Mouse (Mus musculus): ENCODE measurements at regions not wholly inside any gene's neighbourhood (a gene's known extent, or its start where the extent isn't known, plus 50 kb on each side); places are given as distances from the start of the nearest gene placed in this dataset.
A peak's percentile ranks its signal among the peaks of the same experiment; 100 is the strongest.

- no peak overlapping the region for H3K4me2 ChIP-seq (replicated peaks; ENCODE audit: low read depth, low read length)
- WGBS, result 90% methylated on average over 8 of the region's 8 CpGs
- no peak for ATAC-seq (ENCODE audit: low FRiP score, low TSS enrichment)
- H3K36me3 ChIP-seq (ENCODE audit: control insufficient read depth, insufficient read depth, low read length), result no peaks in the 10 kb centered on the region
- 0 out of 2 replicates have a peak, but pooled peaks cover 3% of the 10 kb centered on the region for H3K27me3 ChIP-seq (ENCODE audit: control insufficient read depth, insufficient read depth, low read length)
- H3K27ac ChIP-seq (ENCODE audit: low read depth, low read length), result no peak overlapping the region
- H3K9ac ChIP-seq (ENCODE audit: low read depth, low read length), result no peak overlapping the region
- no peaks in the 10 kb centered on the region for H3K4me1 ChIP-seq (ENCODE audit: control insufficient read depth, insufficient read depth, low read length)
- H3K9me3 ChIP-seq (ENCODE audit: control insufficient read depth, low read length), result no peaks in the 10 kb centered on the region
- no peak overlapping the region for H3K4me3 ChIP-seq (ENCODE audit: low read length)
Observed at GRCm38 (mm10) chr4:152720528-152720927, 242.9 kb upstream of the Kcnab2 start.

GRCm38 (mm10) chr4:152719416-152720127, 241.9 kb upstream of the Kcnab2 start:
- Histone ChIP-seq H3K27me3 (ENCODE audit: control insufficient read depth, insufficient read depth, low read length) (0 out of 2 replicates have a peak, but pooled peaks cover 3% of the 10 kb centered on the region), H3K27ac (ENCODE audit: low read depth, low read length) (no peak overlapping the region), H3K9ac (ENCODE audit: low read depth, low read length) (no peak overlapping the region), H3K4me3 (ENCODE audit: low read length) (no peak overlapping the region), H3K9me3 (ENCODE audit: control insufficient read depth, low read length) (no peaks in the 10 kb centered on the region), H3K36me3 (ENCODE audit: control insufficient read depth, insufficient read depth, low read length) (no peaks in the 10 kb centered on the region), H3K4me2 (replicated peaks; ENCODE audit: low read depth, low read length) (no peak overlapping the region), H3K4me1 (ENCODE audit: control insufficient read depth, insufficient read depth, low read length) (no peaks in the 10 kb centered on the region)
- 86% methylated on average over 15 of the region's 15 CpGs for WGBS
- no peak for ATAC-seq (ENCODE audit: low FRiP score, low TSS enrichment)

- no peaks in the 10 kb centered on the region for H3K36me3 ChIP-seq (ENCODE audit: control insufficient read depth, insufficient read depth, low read length)
- H3K27ac ChIP-seq (ENCODE audit: low read depth, low read length), result no peak overlapping the region
- no peak overlapping the region for H3K4me3 ChIP-seq (ENCODE audit: low read length)
- no peak overlapping the region for H3K4me2 ChIP-seq (replicated peaks; ENCODE audit: low read depth, low read length)
- no peaks in the 10 kb centered on the region for H3K9me3 ChIP-seq (ENCODE audit: control insufficient read depth, low read length)
- H3K4me1 ChIP-seq (ENCODE audit: control insufficient read depth, insufficient read depth, low read length), result no peaks in the 10 kb centered on the region
- no peak overlapping the region for H3K9ac ChIP-seq (ENCODE audit: low read depth, low read length)
- 87% methylated on average over 5 of the region's 5 CpGs for WGBS
- H3K27me3 ChIP-seq (ENCODE audit: control insufficient read depth, insufficient read depth, low read length), result no peaks in the 10 kb centered on the region
- no peak for ATAC-seq (ENCODE audit: low FRiP score, low TSS enrichment)
Observed at GRCm38 (mm10) chr4:152710339-152710738, 232.7 kb upstream of the Kcnab2 start.

GRCm38 (mm10) chr4:152700217-152700616, 222.5 kb upstream of the Kcnab2 start:
- H3K36me3 ChIP-seq (ENCODE audit: control insufficient read depth, insufficient read depth, low read length), result no peaks in the 10 kb centered on the region
- H3K9ac ChIP-seq (ENCODE audit: low read depth, low read length), result no peak overlapping the region
- 82% methylated on average over 7 of the region's 7 CpGs for WGBS
- H3K4me1 ChIP-seq (ENCODE audit: control insufficient read depth, insufficient read depth, low read length), result peaks cover 12% of the 10 kb centered on the region; the same call in 1 of the 2 replicates
- H3K4me2 ChIP-seq (replicated peaks; ENCODE audit: low read depth, low read length), result no peak overlapping the region
- no peaks in the 10 kb centered on the region for H3K9me3 ChIP-seq (ENCODE audit: control insufficient read depth, low read length)
- H3K27ac ChIP-seq (ENCODE audit: low read depth, low read length), result no peak overlapping the region
- no peak for ATAC-seq (ENCODE audit: low FRiP score, low TSS enrichment)
- H3K4me3 ChIP-seq (ENCODE audit: low read length), result no peak overlapping the region
- H3K27me3 ChIP-seq (ENCODE audit: control insufficient read depth, insufficient read depth, low read length), result no peaks in the 10 kb centered on the region

GRCm38 (mm10) chr4:152697247-152697960, 219.7 kb upstream of the Kcnab2 start:
- peaks cover 17% of the 10 kb centered on the region; the same call in 1 of the 2 replicates for H3K4me1 ChIP-seq (ENCODE audit: control insufficient read depth, insufficient read depth, low read length)
- WGBS, result 27% methylated on average over 22 of the region's 22 CpGs
- no peak overlapping the region for H3K27ac ChIP-seq (ENCODE audit: low read depth, low read length)
- no peak overlapping the region for H3K4me3 ChIP-seq (ENCODE audit: low read length)
- ATAC-seq (ENCODE audit: low FRiP score, low TSS enrichment), result peak; percentile 63; the same call in 1 of the 2 replicates
- H3K27me3 ChIP-seq (ENCODE audit: control insufficient read depth, insufficient read depth, low read length), result no peaks in the 10 kb centered on the region
- no peak overlapping the region for H3K9ac ChIP-seq (ENCODE audit: low read depth, low read length)
- H3K36me3 ChIP-seq (ENCODE audit: control insufficient read depth, insufficient read depth, low read length), result no peaks in the 10 kb centered on the region
- H3K4me2 ChIP-seq (replicated peaks; ENCODE audit: low read depth, low read length), result no peak overlapping the region
- H3K9me3 ChIP-seq (ENCODE audit: control insufficient read depth, low read length), result no peaks in the 10 kb centered on the region

- no peak for ATAC-seq (ENCODE audit: low FRiP score, low TSS enrichment)
- Histone ChIP-seq H3K9me3 (ENCODE audit: control insufficient read depth, low read length) (no peaks in the 10 kb centered on the region), H3K27ac (ENCODE audit: low read depth, low read length) (no peak overlapping the region), H3K4me2 (replicated peaks; ENCODE audit: low read depth, low read length) (no peak overlapping the region), H3K9ac (ENCODE audit: low read depth, low read length) (no peak overlapping the region), H3K27me3 (ENCODE audit: control insufficient read depth, insufficient read depth, low read length) (no peaks in the 10 kb centered on the region), H3K36me3 (ENCODE audit: control insufficient read depth, insufficient read depth, low read length) (no peaks in the 10 kb centered on the region), H3K4me1 (ENCODE audit: control insufficient read depth, insufficient read depth, low read length) (peaks cover 5% of the 10 kb centered on the region; the same call in 1 of the 2 replicates), H3K4me3 (ENCODE audit: low read length) (no peak overlapping the region)
- 13% methylated on average over 12 of the region's 12 CpGs for WGBS
Observed at GRCm38 (mm10) chr4:152691735-152692134, 214.1 kb upstream of the Kcnab2 start.

- H3K4me2 ChIP-seq (replicated peaks; ENCODE audit: low read depth, low read length), result no peak overlapping the region
- ATAC-seq (ENCODE audit: low FRiP score, low TSS enrichment), result no peak
- H3K4me3 ChIP-seq (ENCODE audit: low read length), result no peak overlapping the region
- no peaks in the 10 kb centered on the region for H3K27me3 ChIP-seq (ENCODE audit: control insufficient read depth, insufficient read depth, low read length)
- no peaks in the 10 kb centered on the region for H3K36me3 ChIP-seq (ENCODE audit: control insufficient read depth, insufficient read depth, low read length)
- H3K27ac ChIP-seq (ENCODE audit: low read depth, low read length), result no peak overlapping the region
- no peak overlapping the region for H3K9ac ChIP-seq (ENCODE audit: low read depth, low read length)
- H3K9me3 ChIP-seq (ENCODE audit: control insufficient read depth, low read length), result no peaks in the 10 kb centered on the region
- WGBS, result 51% methylated on average over 12 of the region's 13 CpGs
- peaks cover 5% of the 10 kb centered on the region; the same call in 1 of the 2 replicates for H3K4me1 ChIP-seq (ENCODE audit: control insufficient read depth, insufficient read depth, low read length)
Observed at GRCm38 (mm10) chr4:152691302-152691701, 213.6 kb upstream of the Kcnab2 start.

GRCm38 (mm10) chr4:152690766-152691165, 213.1 kb upstream of the Kcnab2 start:
- no peaks in the 10 kb centered on the region for H3K9me3 ChIP-seq (ENCODE audit: control insufficient read depth, low read length)
- no peak for ATAC-seq (ENCODE audit: low FRiP score, low TSS enrichment)
- no peak overlapping the region for H3K4me2 ChIP-seq (replicated peaks; ENCODE audit: low read depth, low read length)
- 85% methylated on average over 4 of the region's 4 CpGs for WGBS
- H3K4me3 ChIP-seq (ENCODE audit: low read length), result no peak overlapping the region
- H3K9ac ChIP-seq (ENCODE audit: low read depth, low read length), result no peak overlapping the region
- no peaks in the 10 kb centered on the region for H3K27me3 ChIP-seq (ENCODE audit: control insufficient read depth, insufficient read depth, low read length)
- H3K27ac ChIP-seq (ENCODE audit: low read depth, low read length), result no peak overlapping the region
- peaks cover 5% of the 10 kb centered on the region; the same call in 1 of the 2 replicates for H3K4me1 ChIP-seq (ENCODE audit: control insufficient read depth, insufficient read depth, low read length)
- no peaks in the 10 kb centered on the region for H3K36me3 ChIP-seq (ENCODE audit: control insufficient read depth, insufficient read depth, low read length)

- ATAC-seq (ENCODE audit: low FRiP score, low TSS enrichment), result no peak
- peaks cover 5% of the 10 kb centered on the region; the same call in 1 of the 2 replicates for H3K4me1 ChIP-seq (ENCODE audit: control insufficient read depth, insufficient read depth, low read length)
- no peak overlapping the region for H3K4me2 ChIP-seq (replicated peaks; ENCODE audit: low read depth, low read length)
- H3K4me3 ChIP-seq (ENCODE audit: low read length), result no peak overlapping the region
- 84% methylated on average over 9 of the region's 9 CpGs for WGBS
- no peak overlapping the region for H3K9ac ChIP-seq (ENCODE audit: low read depth, low read length)
- H3K36me3 ChIP-seq (ENCODE audit: control insufficient read depth, insufficient read depth, low read length), result no peaks in the 10 kb centered on the region
- H3K27ac ChIP-seq (ENCODE audit: low read depth, low read length), result no peak overlapping the region
- H3K27me3 ChIP-seq (ENCODE audit: control insufficient read depth, insufficient read depth, low read length), result no peaks in the 10 kb centered on the region
- no peaks in the 10 kb centered on the region for H3K9me3 ChIP-seq (ENCODE audit: control insufficient read depth, low read length)
Observed at GRCm38 (mm10) chr4:152689831-152690230, 212.2 kb upstream of the Kcnab2 start.

Data from kidney, embryonic 14.5 days (tissue).